Mouse (Mus musculus): ENCODE data around the gene Amph.

Amph gene

DNA sequence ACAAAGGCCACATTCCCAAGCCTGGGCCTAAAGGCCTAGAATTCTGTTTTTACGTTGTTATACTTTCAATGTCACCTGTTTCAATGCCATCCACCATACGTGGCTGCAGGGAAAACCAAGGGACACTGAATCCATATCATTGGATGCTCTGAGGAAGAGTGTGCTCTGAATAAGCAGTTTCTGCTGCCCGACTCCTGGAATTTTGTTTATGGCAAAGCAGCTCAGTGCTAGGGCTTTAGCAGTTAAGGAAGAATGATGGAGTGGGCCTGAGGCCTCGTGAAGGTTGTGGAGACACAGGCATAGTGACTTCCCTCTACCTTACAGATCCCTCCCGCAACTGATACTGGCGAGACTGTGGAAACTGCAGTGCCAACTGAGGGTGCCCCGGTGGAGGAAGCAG, 189.2 kb downstream of the Amph start:
- H3K9me3 ChIP-seq (ENCODE audit: low read length): peaks cover 42% of the 10 kb centered on the region
- TF ChIP-seq CTCF (conservative IDR thresholded peaks at IDR 0.05; ENCODE audit: low read length): no peak
- no peak for TF ChIP-seq NANOG (IDR thresholded peaks at IDR 0.05; ENCODE audit: borderline replicate concordance, low read length)
- no peak for TF ChIP-seq POU5F1 (IDR thresholded peaks at IDR 0.05; ENCODE audit: borderline replicate concordance, low read length)
- H3K4me3 ChIP-seq (replicated peaks; ENCODE audit: low read length): 0 out of 2 replicates have a peak overlapping the region, but pooled peaks have one; percentile 23
- peaks cover 20% of the 10 kb centered on the region for H3K36me3 ChIP-seq (ENCODE audit: insufficient read depth, low read length)
- no peaks in the 10 kb centered on the region for H3K27me3 ChIP-seq (ENCODE audit: insufficient read depth, low read length)
- H3K4me1 ChIP-seq (replicated peaks; ENCODE audit: low read depth, low read length): no peaks in the 10 kb centered on the region

DNA sequence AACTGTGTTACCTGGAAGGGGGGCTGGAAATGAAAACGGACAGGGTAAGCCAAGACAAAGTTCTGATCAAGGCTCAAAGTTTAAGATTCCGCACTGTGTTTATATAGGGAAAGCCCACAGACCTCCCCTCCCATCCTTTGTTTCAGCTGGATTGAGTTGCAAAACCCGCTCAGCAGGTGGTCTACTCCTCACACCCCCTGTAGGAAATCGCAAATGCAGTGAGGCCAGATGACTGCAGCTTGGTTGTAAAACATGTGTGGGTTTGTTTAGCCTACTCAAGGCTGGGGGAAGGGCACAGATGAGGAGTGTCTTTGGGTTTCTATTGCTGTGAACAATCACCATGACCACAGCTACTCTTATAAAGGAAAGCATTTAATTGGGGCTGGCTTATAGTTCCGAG, 189.9 kb downstream of the Amph start:
- no peak for TF ChIP-seq POU5F1 (IDR thresholded peaks at IDR 0.05; ENCODE audit: borderline replicate concordance, low read length)
- TF ChIP-seq NANOG (IDR thresholded peaks at IDR 0.05; ENCODE audit: borderline replicate concordance, low read length): no peak
- TF ChIP-seq CTCF (conservative IDR thresholded peaks at IDR 0.05; ENCODE audit: low read length): no peak
- Histone ChIP-seq H3K4me1 (replicated peaks; ENCODE audit: low read depth, low read length) (no peaks in the 10 kb centered on the region), H3K4me3 (replicated peaks; ENCODE audit: low read length) (no peak overlapping the region), H3K36me3 (ENCODE audit: insufficient read depth, low read length) (peaks cover 20% of the 10 kb centered on the region), H3K27me3 (ENCODE audit: insufficient read depth, low read length) (no peaks in the 10 kb centered on the region), H3K9me3 (ENCODE audit: low read length) (peaks cover 42% of the 10 kb centered on the region)

DNA sequence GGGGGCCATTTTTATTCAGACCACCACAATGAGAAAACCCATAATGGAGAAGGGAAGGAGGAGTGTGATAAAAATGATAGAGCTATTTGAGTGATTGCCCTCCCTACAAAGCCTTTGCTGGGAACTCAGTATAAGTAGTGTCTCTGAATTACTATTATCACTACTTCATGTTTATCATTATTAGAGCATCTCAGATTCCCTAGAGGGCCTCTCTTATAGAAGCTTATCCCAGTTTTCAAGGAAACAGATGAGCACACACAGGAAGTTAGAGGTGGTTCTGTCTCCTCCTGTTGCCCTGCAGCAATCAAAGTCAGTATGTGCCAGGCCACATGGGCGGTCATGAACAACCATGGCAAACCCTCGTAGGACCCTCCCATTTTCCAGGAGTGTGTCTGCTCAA, 190.5 kb downstream of the Amph start:
- Histone ChIP-seq H3K27me3 (ENCODE audit: insufficient read depth, low read length) (no peaks in the 10 kb centered on the region), H3K9me3 (ENCODE audit: low read length) (peaks cover 48% of the 10 kb centered on the region), H3K4me3 (replicated peaks; ENCODE audit: low read length) (no peak overlapping the region), H3K36me3 (ENCODE audit: insufficient read depth, low read length) (peaks cover 20% of the 10 kb centered on the region), H3K4me1 (replicated peaks; ENCODE audit: low read depth, low read length) (no peaks in the 10 kb centered on the region)
- TF ChIP-seq NANOG (IDR thresholded peaks at IDR 0.05; ENCODE audit: borderline replicate concordance, low read length) (no peak), CTCF (conservative IDR thresholded peaks at IDR 0.05; ENCODE audit: low read length) (no peak), POU5F1 (IDR thresholded peaks at IDR 0.05; ENCODE audit: borderline replicate concordance, low read length) (no peak)

DNA sequence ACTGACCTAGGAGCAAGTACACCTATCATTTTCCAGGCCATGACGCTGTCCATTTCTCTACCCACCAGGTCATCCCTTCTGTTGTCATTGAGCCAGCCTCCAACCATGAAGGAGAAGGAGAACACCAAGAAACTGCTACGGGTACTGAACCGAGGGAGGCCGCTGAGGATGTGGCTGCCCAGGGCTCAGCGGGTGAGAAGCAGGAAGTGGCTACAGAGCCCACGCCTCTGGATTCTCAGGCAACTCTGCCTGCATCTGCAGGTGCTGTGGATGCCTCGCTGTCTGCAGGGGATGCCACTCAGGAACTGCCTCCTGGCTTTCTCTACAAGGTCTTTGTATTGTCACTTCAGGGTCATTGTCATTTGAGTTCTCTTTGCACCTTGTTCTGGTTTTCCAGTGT, 191.1 kb downstream of the Amph start:
- H3K9me3 ChIP-seq (ENCODE audit: low read length): peaks cover 53% of the 10 kb centered on the region

DNA sequence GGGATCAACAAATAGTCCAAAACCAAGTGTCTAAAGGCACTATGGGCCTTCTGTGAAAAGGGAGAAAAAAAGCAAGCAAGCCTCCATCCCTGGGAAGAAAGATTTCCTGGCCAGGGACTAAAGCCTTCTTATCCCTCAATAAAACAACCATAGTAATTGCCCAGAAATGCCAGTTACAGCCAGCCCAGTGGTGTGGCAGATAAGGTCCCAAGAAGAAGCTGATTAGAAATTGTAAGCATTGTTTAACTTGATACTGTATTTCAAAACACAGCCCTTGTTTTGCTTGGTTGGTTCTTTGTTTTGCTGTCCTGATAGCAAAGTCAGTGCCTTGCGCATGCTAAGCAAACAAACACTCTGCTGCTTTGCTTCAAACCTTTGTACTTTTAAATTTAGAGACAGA, 191.8 kb downstream of the Amph start:
- Histone ChIP-seq H3K36me3 (ENCODE audit: insufficient read depth, low read length) (peaks cover 20% of the 10 kb centered on the region), H3K4me3 (replicated peaks; ENCODE audit: low read length) (no peak overlapping the region), H3K27me3 (ENCODE audit: insufficient read depth, low read length) (no peaks in the 10 kb centered on the region), H3K4me1 (replicated peaks; ENCODE audit: low read depth, low read length) (no peaks in the 10 kb centered on the region), H3K9me3 (ENCODE audit: low read length) (peaks cover 55% of the 10 kb centered on the region)
- TF ChIP-seq POU5F1 (IDR thresholded peaks at IDR 0.05; ENCODE audit: borderline replicate concordance, low read length) (no peak), NANOG (IDR thresholded peaks at IDR 0.05; ENCODE audit: borderline replicate concordance, low read length) (no peak), CTCF (conservative IDR thresholded peaks at IDR 0.05; ENCODE audit: low read length) (no peak)

More for the DNA sequence above, 191.1 kb downstream of the Amph start:
- peaks cover 20% of the 10 kb centered on the region for H3K36me3 ChIP-seq (ENCODE audit: insufficient read depth, low read length)
- TF ChIP-seq NANOG (IDR thresholded peaks at IDR 0.05; ENCODE audit: borderline replicate concordance, low read length) (no peak), CTCF (conservative IDR thresholded peaks at IDR 0.05; ENCODE audit: low read length) (no peak), POU5F1 (IDR thresholded peaks at IDR 0.05; ENCODE audit: borderline replicate concordance, low read length) (no peak)
- H3K4me3 ChIP-seq (replicated peaks; ENCODE audit: low read length): no peak overlapping the region
- no peaks in the 10 kb centered on the region for H3K27me3 ChIP-seq (ENCODE audit: insufficient read depth, low read length)
- no peaks in the 10 kb centered on the region for H3K4me1 ChIP-seq (replicated peaks; ENCODE audit: low read depth, low read length)

DNA sequence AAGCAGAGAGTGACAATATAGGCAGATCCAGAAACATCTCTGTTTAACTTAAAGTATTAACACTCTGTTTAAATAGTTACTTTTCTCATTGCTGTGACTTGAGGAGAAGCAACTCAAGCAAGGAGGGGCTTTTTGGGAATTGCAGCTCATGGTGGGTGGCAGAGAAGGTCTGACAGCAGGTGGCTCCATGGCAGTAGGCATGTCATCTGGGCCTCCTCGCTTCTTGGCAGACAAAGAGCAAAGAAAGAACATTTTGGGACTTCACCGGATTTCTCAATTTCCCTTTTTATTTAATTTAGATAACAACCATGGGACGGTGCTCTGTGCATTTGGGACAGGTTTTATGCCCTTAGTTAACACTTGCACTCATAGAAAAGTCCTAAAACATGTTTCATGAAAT, 195.8 kb downstream of the Amph start:
- Histone ChIP-seq H3K36me3 (ENCODE audit: insufficient read depth, low read length) (peaks cover 9% of the 10 kb centered on the region; the same call in 1 of the 2 replicates), H3K4me1 (replicated peaks; ENCODE audit: low read depth, low read length) (no peaks in the 10 kb centered on the region), H3K9me3 (ENCODE audit: low read length) (peaks cover 23% of the 10 kb centered on the region), H3K27me3 (ENCODE audit: insufficient read depth, low read length) (no peaks in the 10 kb centered on the region), H3K4me3 (replicated peaks; ENCODE audit: low read length) (no peak overlapping the region)
- no peak for TF ChIP-seq NANOG (IDR thresholded peaks at IDR 0.05; ENCODE audit: borderline replicate concordance, low read length)
- TF ChIP-seq POU5F1 (IDR thresholded peaks at IDR 0.05; ENCODE audit: borderline replicate concordance, low read length): no peak
- TF ChIP-seq CTCF (conservative IDR thresholded peaks at IDR 0.05; ENCODE audit: low read length): no peak

DNA sequence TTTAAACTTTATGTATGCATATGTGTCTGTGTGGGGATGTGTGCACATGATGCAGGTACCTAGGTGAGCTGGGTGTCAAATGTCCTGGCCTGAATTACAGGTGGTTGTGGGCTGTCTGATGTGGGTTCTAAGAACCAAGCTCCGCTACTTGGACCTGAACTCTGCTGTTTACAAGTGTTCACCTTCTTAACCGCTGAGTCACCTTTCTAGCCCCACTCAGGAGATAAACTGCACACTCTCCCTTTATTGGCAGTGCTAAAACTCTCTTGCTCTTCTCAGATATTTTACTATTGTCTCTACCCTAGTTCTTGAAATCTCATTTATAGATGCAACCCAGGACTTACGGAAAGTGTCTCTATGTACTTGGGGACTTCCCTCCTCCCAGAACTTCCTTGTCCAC, 199.5 kb downstream of the Amph start:
- Histone ChIP-seq H3K9me3 (ENCODE audit: low read length) (peaks cover 13% of the 10 kb centered on the region; the same call in 1 of the 2 replicates), H3K4me3 (replicated peaks; ENCODE audit: low read length) (no peak overlapping the region), H3K36me3 (ENCODE audit: insufficient read depth, low read length) (no peaks in the 10 kb centered on the region), H3K27me3 (ENCODE audit: insufficient read depth, low read length) (no peaks in the 10 kb centered on the region), H3K4me1 (replicated peaks; ENCODE audit: low read depth, low read length) (no peaks in the 10 kb centered on the region)
- TF ChIP-seq NANOG (IDR thresholded peaks at IDR 0.05; ENCODE audit: borderline replicate concordance, low read length) (no peak), POU5F1 (IDR thresholded peaks at IDR 0.05; ENCODE audit: borderline replicate concordance, low read length) (no peak), CTCF (conservative IDR thresholded peaks at IDR 0.05; ENCODE audit: low read length) (no peak)

DNA sequence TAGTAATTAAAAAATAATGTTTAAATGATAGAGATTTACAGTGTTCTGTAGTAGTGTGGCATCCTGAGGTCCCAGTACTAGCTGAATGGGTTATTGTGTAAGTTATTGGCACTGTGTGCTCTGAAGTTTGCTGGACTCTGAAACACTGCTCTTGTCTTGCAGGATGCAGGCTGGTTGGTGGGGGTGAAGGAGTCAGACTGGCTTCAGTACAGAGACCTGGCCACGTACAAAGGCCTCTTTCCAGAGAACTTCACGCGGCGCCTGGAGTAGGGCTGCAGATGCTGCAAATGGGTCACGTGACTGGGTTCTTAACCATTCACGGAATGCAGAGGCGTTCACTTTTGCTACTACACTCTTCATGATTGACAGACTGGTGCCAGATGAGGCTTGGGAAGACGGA, 201.6 kb downstream of the Amph start:
- Histone ChIP-seq H3K9me3 (ENCODE audit: low read length) (no peaks in the 10 kb centered on the region), H3K4me3 (replicated peaks; ENCODE audit: low read length) (no peak overlapping the region), H3K27me3 (ENCODE audit: insufficient read depth, low read length) (no peaks in the 10 kb centered on the region), H3K4me1 (replicated peaks; ENCODE audit: low read depth, low read length) (no peaks in the 10 kb centered on the region), H3K36me3 (ENCODE audit: insufficient read depth, low read length) (no peaks in the 10 kb centered on the region)
- TF ChIP-seq POU5F1 (IDR thresholded peaks at IDR 0.05; ENCODE audit: borderline replicate concordance, low read length) (no peak), NANOG (IDR thresholded peaks at IDR 0.05; ENCODE audit: borderline replicate concordance, low read length) (no peak), CTCF (conservative IDR thresholded peaks at IDR 0.05; ENCODE audit: low read length) (no peak)

Measured in E14TG2a.4 (cell line).